Mouse (Mus musculus): ENCODE results near the gene Coq8b.

- TF ChIP-seq MAFK (IDR thresholded peaks at IDR 0.05; ENCODE audit: insufficient read depth, low read depth, low read length): no peak
- TF ChIP-seq ZNF384 (IDR thresholded peaks at IDR 0.05; ENCODE audit: low read depth, low read length): no peak
- TF ChIP-seq HCFC1 (IDR thresholded peaks at IDR 0.05; ENCODE audit: borderline replicate concordance, insufficient read depth, low read length): no peak
- no peak for TF ChIP-seq ZC3H11A (IDR thresholded peaks at IDR 0.05; ENCODE audit: borderline replicate concordance, low read depth, low read length)
- no peak for TF ChIP-seq CHD2 (IDR thresholded peaks at IDR 0.05; ENCODE audit: low read depth, low read length)
Observed at GRCm38 (mm10) chr7:27281717-27282116, 48.9 kb downstream of the Coq8b start.

Measured in ES-E14 (cell line).